Comparison of ENCODE assay signal across 18 mouse cellular contexts in the genomic region with DNA sequence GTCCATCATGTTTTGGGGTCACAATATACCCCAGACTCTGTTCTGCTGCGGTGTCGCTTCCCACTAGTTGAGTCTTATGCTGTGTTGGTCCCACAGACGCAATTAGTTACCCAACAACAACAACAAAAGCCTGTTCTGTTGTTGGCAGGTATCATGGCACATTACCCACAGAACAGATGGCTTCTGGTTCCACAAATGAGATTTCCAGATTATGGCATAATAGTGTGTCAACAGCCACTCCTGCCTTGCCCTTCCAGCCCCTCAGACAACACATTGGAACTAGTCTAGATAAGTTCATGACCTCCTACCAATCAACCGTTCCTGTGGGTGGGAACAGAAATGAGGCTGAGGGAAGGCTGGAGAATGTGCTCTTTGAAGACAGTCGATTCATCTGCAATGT.
DNase-seq lines count a peak whose midpoint lies in the region; TF ChIP-seq lines count a peak whose summit lies in the region.
"Had no signal": no experiment of that assay in that cellular context is flagged by ENCODE, and none has a peak within 500 bp of the region (broad histone marks: within the 10 kb centered on the region; RNA-seq: fewer than 3 reads in every experiment).

No protein-coding gene starts in this region.

- no peaks in the 10 kb centered on the region for H3K4me1 ChIP-seq in thymus, adult 2 months (replicated peaks; ENCODE audit: control insufficient read depth, insufficient read depth, low read length)
- H3K4me1 ChIP-seq: heart, embryonic 13.5 days; hindbrain, embryonic 12.5 days had no signal

- H3K27ac ChIP-seq in thymus, adult 2 months (ENCODE audit: control insufficient read depth, insufficient read depth, low read length): no peak overlapping the region
- H3K27ac ChIP-seq: embryonic facial prominence, embryonic 10.5 days; forebrain, embryonic 13.5 days; gastrocnemius, adult 2 months; heart, embryonic 13.5 days; hindbrain, embryonic 12.5 days had no signal

- intact Hi-C loops in heart, postnatal 14 days (cut with DNase I): no loop called here

- WGBS in thymus, adult 2 months: 93% methylated on average over 5 of the region's 5 CpGs

- TF ChIP-seq POLR2A in thymus, adult 2 months (IDR thresholded peaks at IDR 0.05; ENCODE audit: control insufficient read depth, extremely low read depth, insufficient read depth, low read length, poor library complexity): no peak

- no peak for TF ChIP-seq CTCF in thymus, adult 2 months (IDR thresholded peaks at IDR 0.05; ENCODE audit: borderline replicate concordance, control insufficient read depth, extremely low read depth, insufficient read depth, low read length, poor library complexity)

- peak; percentile 29 for DNase-seq in heart, adult 11 months
- DNase-seq in heart, postnatal 14 days: no peak
- peak; percentile 45 for DNase-seq in cerebellum, adult 11 months
- peak; percentile 60 for DNase-seq in cerebellum, adult 8-10 months
- DNase-seq in cerebellum, postnatal 25 days: peak; percentile 43 to 47
- no peak for DNase-seq in thymus, adult 2 months
- no peak for DNase-seq in spleen, postnatal 10 days (ENCODE audit: low spot score in 2 of 2)
- DNase-seq in spleen, adult 12 weeks (ENCODE audit: low spot score): no peak
- DNase-seq: adrenal gland, adult 2 months; adrenal gland, postnatal 25 days; forebrain, postnatal 0 days; gastrocnemius, adult 2 months; gastrocnemius, postnatal 25 days; heart, postnatal 4 days had no signal

- no peaks in the 10 kb centered on the region for H3K36me3 ChIP-seq in thymus, adult 2 months (ENCODE audit: control insufficient read depth, insufficient read depth, low read length)
- H3K36me3 ChIP-seq: embryonic facial prominence, embryonic 10.5 days; heart, embryonic 13.5 days; hindbrain, embryonic 12.5 days had no signal

- no peaks in the 10 kb centered on the region for H3K27me3 ChIP-seq in thymus, adult 2 months (ENCODE audit: control insufficient read depth, insufficient read depth, low read length)
- H3K27me3 ChIP-seq: forebrain, embryonic 13.5 days; heart, embryonic 13.5 days; hindbrain, embryonic 12.5 days had no signal

- H3K4me3 ChIP-seq in thymus, adult 2 months (ENCODE audit: control insufficient read depth, insufficient read depth, low read length): no peak overlapping the region
- H3K4me3 ChIP-seq: embryonic facial prominence, embryonic 10.5 days; forebrain, embryonic 13.5 days; gastrocnemius, adult 2 months; heart, embryonic 13.5 days; hindbrain, embryonic 12.5 days had no signal

Comparison
In these comparisons a context has a peak if more than half of its experiments do, and no peak if none do; other contexts are left out.
1. DNase-seq: peak in heart, adult 11 months (single experiment), cerebellum, adult 11 months (single experiment), cerebellum, adult 8-10 months (single experiment) and cerebellum, postnatal 25 days (2 of 2); none in heart, postnatal 14 days (0 of 2), thymus, adult 2 months (single experiment), spleen, postnatal 10 days (0 of 2) and spleen, adult 12 weeks (single experiment).